Mouse (Mus musculus): ENCODE measurements at regions not wholly inside any gene's neighbourhood (a gene's known extent, or its start where the extent isn't known, plus 50 kb on each side); places are given as distances from the start of the nearest gene placed in this dataset.

DNA sequence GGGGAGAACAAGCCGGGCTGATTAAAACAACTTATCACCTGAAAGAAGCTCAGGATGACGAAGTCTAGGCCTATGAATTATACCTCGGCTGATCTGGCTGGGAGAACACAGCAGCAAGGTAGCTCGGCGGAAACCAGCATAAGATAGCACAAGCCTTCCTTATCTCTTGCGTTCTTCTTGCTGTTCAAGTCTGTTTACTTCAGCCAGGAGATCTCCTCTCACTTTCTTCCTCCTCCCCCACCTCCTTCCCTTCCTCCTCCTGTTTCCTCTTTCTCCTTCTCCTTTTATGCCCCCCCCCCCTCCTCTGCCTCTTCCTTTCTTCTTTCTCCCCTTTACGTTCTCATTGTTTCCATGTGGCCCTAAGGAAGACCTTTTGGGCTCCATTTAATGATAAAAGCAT, 168.2 kb downstream of the Adra2a start:
- DNase-seq (ENCODE audit: extremely low spot score in 1 of 2, low spot score in 1 of 2): no peak

DNA sequence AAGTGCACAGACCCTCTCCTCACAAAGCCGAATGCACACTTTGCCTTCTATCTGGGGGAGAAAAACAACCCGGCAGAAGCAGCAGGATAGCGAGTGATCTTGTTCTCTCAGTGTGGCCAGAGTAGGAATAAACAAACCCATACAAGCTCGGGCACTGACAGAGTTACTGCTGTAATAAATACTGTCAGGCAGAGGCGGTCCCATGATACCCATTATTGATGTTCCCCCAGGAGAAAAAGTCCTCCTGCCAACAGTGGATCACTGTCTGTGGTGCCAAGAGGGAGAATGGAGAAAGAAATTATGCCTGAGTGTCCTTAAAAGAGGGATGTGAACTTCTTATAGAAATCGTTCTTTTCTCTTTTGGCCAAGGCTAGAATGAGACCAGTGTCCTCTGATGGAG, 200.2 kb downstream of the Adra2a start:
- no peak for DNase-seq (ENCODE audit: extremely low spot score in 1 of 2, low spot score in 1 of 2)

GRCm38 (mm10) chr19:54248256-54248936, 204.4 kb downstream of the Adra2a start:
- peak in 1 of 2 experiments; percentile 34 for DNase-seq (ENCODE audit: extremely low spot score in 1 of 2, low spot score in 1 of 2)

DNA sequence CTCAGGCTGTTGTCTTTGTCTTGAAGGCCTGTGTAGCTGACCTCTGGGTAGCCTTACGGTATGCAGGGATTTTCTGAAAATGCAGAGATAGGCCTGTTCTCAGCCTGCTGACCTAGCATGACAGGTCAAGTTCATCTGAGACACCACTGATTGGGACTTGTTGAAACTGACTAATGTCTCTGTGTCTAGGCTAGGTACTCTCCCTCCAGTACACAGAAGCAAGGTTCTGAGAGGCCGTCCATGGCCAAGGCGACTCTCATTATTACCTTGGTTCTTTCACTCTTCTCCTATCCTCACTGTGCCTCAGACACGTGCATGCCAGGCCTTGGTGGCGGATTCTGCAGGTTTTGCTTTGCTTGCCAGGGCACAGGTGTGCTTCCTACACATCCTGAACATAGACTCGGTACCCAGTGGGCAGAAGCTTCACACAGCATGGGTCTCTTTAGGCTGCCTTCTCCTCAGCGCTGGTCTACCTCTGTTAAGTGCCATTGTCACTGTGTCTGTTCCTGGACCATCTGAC, 208.3 kb downstream of the Adra2a start:
- no peak for DNase-seq (ENCODE audit: extremely low spot score in 1 of 2, low spot score in 1 of 2)

GRCm38 (mm10) chr19:54257889-54258288, 213.9 kb downstream of the Adra2a start:
- no peak for DNase-seq (ENCODE audit: extremely low spot score in 1 of 2, low spot score in 1 of 2)

- DNase-seq (ENCODE audit: extremely low spot score in 1 of 2, low spot score in 1 of 2): no peak
These were observed 215.2 kb downstream of the Adra2a start for GRCm38 (mm10) chr19:54259175-54259574.

DNA sequence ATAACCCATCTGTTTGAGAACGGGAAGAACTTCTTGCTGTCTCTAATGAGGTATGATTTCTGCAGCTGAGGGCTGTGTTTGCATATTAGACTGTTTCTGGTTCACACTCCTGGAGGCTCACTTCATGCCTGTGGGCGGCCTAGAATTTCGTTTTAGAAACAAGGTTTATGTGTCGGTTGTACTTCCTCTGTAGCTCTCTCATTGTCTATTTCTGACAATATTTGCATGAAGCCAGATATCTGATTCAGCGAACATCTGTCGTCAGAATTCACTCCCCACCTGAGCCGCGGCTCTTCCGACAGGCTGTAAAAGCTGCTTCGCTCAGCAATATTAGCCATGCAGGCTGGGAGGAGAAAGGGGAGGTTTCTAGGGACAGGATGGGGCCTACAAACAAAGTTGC, 233.4 kb downstream of the Adra2a start:
- DNase-seq (ENCODE audit: extremely low spot score in 1 of 2, low spot score in 1 of 2): no peak

GRCm38 (mm10) chr19:54285481-54285880, 241.5 kb downstream of the Adra2a start:
- no peak for DNase-seq (ENCODE audit: extremely low spot score in 1 of 2, low spot score in 1 of 2)

GRCm38 (mm10) chr19:54297663-54298388, 253.9 kb downstream of the Adra2a start:
- no peak for DNase-seq (ENCODE audit: extremely low spot score in 1 of 2, low spot score in 1 of 2)

GRCm38 (mm10) chr19:54311289-54311688, 267.3 kb downstream of the Adra2a start:
- DNase-seq (ENCODE audit: extremely low spot score in 1 of 2, low spot score in 1 of 2): no peak

DNA sequence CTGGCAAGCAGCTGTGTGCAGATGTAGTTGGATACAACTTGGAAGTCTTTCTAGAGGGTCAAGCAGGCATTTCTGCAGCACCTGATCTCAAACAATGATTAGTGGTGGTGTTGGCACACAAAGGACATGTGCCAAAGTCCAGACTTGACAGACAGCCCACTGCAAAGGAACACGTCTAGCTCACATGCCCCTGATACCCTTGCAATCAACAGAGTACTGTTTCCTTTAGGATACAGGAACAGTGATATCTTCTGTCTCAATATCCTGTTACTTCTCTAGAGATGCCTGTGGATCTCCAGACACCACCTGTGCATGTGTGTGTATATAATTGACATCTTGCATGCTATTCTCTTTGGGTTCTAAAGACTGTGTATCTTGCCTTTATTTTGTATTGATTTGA, 267.8 kb downstream of the Adra2a start:
- no peak for DNase-seq (ENCODE audit: extremely low spot score in 1 of 2, low spot score in 1 of 2)

- no peak for DNase-seq (ENCODE audit: extremely low spot score in 1 of 2, low spot score in 1 of 2)
These were observed 279.3 kb downstream of the Adra2a start for GRCm38 (mm10) chr19:54323276-54323675.

- no peak for DNase-seq (ENCODE audit: extremely low spot score in 1 of 2, low spot score in 1 of 2)
These were observed 281.0 kb downstream of the Adra2a start for GRCm38 (mm10) chr19:54324991-54325390.

GRCm38 (mm10) chr19:54332140-54332539, 288.2 kb downstream of the Adra2a start:
- DNase-seq (ENCODE audit: extremely low spot score in 1 of 2, low spot score in 1 of 2): no peak

DNA sequence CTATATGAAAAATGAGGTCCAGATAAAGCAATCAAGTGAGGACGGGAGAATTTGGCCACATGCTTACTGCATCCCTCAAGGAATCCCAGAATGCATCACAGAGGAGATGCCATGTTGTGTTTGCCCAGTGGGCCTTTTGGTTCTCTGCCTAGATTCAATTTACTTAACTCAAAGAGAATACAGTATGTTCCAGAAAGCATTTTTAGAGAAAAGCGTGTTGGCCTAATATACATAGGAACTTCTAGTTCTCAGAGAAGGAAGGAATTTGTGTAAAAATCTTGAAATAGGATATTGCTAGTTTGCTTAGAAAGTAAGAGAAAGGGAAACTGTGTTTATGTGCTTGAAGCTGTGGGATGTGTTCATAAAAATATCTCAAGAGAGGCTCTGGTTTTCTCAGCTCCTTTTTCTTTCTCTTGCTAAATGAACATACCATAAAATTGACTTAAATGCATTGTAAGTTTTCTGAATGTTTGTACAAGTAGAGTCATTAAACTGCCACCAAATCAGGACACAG, 296.9 kb downstream of the Adra2a start:
- no peak for DNase-seq (ENCODE audit: extremely low spot score in 1 of 2, low spot score in 1 of 2)

- DNase-seq (ENCODE audit: extremely low spot score in 1 of 2, low spot score in 1 of 2): no peak
These were observed 315.8 kb downstream of the Adra2a start for GRCm38 (mm10) chr19:54359731-54360130.

DNA sequence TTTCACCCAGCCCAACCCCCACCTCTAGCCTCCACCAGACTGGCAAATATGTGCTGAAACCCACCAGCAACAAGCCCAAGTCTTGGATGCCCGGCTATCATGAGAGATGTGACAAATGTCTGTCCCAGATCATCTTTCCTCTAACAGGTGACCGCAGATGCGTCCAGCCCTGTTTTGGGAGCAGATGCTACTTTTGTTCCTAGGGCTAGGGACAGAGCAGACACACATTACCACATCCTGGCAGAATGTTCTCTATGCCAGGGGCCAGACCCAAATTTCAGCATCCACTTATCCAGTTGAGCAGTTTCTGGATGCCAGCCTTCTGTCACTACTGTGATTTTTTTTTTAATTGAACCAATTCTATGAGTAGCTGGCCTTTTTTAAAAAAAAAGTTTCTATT, 316.7 kb downstream of the Adra2a start:
- no peak for DNase-seq (ENCODE audit: extremely low spot score in 1 of 2, low spot score in 1 of 2)

GRCm38 (mm10) chr19:54385101-54385500, 341.1 kb downstream of the Adra2a start:
- no peak for DNase-seq (ENCODE audit: extremely low spot score in 1 of 2, low spot score in 1 of 2)

DNA sequence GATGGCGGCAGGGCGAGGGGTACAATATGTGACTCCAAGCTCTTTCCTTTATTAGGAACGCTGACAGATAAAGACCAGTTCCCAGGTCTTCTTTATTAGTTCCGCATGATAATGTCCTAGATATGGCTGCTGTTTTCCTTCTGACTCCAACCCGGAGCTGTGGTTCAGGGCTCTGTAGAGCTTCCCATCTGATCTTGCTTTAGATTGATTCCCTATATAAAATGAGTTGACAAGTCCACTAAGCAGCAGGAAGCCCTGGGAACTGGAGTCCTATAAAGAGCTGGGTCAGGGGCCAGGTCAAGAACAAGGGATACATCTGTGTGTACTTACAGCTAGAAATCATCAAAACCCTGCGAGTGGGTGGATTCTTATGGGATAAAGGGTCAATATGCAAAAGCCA, 347.5 kb downstream of the Adra2a start:
- DNase-seq (ENCODE audit: extremely low spot score in 1 of 2, low spot score in 1 of 2): no peak

DNA sequence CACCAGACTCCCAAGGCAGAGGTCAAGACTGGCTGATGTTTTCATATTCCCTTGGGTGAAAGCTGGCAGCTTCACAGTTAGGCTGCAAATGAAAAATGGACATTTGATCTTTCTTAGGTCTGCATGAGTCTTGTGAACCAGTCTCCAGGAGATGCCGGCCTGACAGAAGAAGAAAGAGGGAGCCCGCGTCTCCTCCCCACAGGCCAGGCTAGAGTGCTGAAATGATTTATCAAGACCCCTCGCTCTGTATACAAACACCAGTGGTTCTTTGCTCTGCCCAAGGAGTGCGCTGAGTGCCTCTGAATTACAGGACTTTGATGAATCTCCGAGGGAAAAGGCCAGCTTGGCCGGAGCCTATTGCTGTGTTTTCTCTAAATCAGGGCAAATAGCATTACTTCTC, 355.7 kb downstream of the Adra2a start:
- DNase-seq (ENCODE audit: extremely low spot score in 1 of 2, low spot score in 1 of 2): no peak

GRCm38 (mm10) chr19:54407904-54408303, 364.0 kb downstream of the Adra2a start:
- no peak for DNase-seq (ENCODE audit: extremely low spot score in 1 of 2, low spot score in 1 of 2)

DNA sequence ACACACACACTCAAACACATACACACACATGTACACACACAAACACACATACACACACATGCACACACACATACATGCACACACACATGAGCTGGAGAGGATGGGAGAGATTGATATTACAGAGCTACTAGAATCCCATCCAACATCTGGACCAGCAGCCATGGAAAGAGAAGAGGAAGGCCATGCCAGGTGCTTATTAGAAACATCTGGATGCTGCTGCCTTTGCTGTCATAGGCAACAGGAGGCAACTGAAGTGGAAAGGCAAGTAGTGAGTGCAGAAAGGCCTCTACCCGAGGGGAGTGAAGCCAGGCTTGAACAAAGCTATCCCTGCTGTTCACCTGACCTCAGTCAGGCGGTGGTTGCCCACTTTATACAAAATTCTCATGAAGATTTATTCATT, 385.1 kb downstream of the Adra2a start:
- DNase-seq (ENCODE audit: extremely low spot score in 1 of 2, low spot score in 1 of 2): no peak

All from layer of hippocampus, postnatal 25 days (tissue).